Mouse (Mus musculus) embryonic stem cell, embryonic (primary cell): ENCODE data around the gene Dock6.

Experiments
- CTCF ChIA-PET, 4 experiments: fragments of 300-600 bp in 2 of 4; fragments of 350-600 bp in 2 of 4; sonication (Branson Sonifier 250); formaldehyde crosslinking; loops; one replicate each; lab custom pipeline; 2022; ENCODE audit warnings: inconsistent platforms in 2 of 4; lab: Charles Lee
- POLR2A ChIA-PET, 4 experiments: fragments of 300-600 bp in 2 of 4; fragments of 350-600 bp in 2 of 4; sonication (Branson Sonifier 250); formaldehyde crosslinking; loops; one replicate each; lab custom pipeline; 2022; ENCODE audit warnings: antibody characterized with exemption in 4 of 4, inconsistent platforms in 1 of 4; lab: Charles Lee

The Dock6 gene

DNA sequence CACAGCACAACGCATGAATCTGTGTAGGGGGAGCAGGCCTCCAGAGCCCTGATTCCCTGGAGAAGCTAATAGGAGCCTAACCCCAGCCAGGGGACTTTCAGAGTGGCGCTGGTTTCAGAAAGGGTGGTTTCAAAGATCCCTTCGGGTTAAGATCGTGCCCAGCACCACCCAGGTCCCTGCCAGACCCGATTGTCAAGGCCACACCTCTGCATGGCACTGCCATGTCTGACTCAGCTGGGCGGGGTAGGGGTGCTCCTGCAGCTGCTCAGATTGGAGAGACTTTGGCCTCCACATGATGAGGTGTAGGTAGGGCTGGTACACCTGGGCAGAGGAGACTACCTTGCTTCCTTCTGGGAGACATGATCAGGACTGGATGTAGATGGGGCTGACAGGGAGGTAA is 2.5 kb upstream of the Dock6 start:
- ChIA-PET POLR2A (interaction anchor here in 2 of 4 experiments (1.0 to 1.9 kb wide), 4 partner anchors 8 to 40 kb away, joined by 3 to 6 read pairs (median 5); partner anchors contain the start of gene Angptl8 (in 1 of the 2)), CTCF (no interaction called here)

DNA sequence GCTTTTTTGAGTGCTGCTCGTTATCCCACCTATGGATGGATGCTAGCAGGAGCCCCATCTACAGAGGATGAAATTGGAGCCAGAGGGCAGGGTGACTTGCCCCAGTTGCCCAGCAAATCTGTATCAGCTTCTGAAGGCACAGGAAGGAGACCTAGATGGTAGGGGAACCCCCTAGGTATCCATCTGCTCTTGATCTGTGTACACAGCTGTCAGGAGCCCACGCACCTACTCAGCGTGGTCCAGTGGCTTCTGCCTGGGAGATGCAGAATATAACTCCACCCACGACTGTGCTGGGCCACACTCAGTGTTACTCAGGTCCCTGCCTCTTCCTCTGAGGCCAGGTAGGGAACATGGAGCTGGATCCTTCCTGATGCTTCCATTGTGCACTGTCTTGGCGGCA is 1.5 kb upstream of the Dock6 start:
- ChIA-PET CTCF (interaction anchor here in 2 of 4 experiments (1.1 to 1.2 kb wide), 2 partner anchors 18 to 289 kb away, joined by 3 to 4 read pairs; partner anchors contain the start of gene Angptl8 (in 1 of the 2)), POLR2A (interaction anchor here in 3 of 4 experiments (0.7 to 2.6 kb wide), 12 partner anchors 9 to 308 kb away, joined by 3 to 7 read pairs (median 3); partner anchors contain the start of genes Ccdc159 (in 2 of the 3), Tmem205 (in 2 of the 3), Angptl8 (in 1 of the 3) and Carm1 (in 1 of the 3))

DNA sequence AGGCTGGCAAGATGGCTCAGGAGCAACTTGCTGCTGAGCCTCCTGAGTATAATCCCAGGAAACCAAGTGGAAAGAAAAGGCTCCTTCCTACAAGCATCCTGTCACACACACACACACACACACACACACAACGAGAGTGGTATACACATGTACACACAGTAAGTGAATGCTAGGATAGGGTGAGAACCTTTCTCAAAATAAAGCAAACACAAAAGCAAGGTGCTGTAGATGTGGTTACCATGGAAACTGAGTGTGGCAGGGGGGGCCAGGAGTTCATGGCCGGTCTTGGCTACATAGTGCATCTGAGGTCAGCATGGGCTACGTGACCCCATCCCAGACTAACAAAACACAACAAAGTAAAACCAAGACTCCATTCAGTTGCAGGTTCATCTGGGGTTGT is 1.4 kb downstream of the Dock6 start:
- ChIA-PET POLR2A (no interaction called here), CTCF (no interaction called here)

DNA sequence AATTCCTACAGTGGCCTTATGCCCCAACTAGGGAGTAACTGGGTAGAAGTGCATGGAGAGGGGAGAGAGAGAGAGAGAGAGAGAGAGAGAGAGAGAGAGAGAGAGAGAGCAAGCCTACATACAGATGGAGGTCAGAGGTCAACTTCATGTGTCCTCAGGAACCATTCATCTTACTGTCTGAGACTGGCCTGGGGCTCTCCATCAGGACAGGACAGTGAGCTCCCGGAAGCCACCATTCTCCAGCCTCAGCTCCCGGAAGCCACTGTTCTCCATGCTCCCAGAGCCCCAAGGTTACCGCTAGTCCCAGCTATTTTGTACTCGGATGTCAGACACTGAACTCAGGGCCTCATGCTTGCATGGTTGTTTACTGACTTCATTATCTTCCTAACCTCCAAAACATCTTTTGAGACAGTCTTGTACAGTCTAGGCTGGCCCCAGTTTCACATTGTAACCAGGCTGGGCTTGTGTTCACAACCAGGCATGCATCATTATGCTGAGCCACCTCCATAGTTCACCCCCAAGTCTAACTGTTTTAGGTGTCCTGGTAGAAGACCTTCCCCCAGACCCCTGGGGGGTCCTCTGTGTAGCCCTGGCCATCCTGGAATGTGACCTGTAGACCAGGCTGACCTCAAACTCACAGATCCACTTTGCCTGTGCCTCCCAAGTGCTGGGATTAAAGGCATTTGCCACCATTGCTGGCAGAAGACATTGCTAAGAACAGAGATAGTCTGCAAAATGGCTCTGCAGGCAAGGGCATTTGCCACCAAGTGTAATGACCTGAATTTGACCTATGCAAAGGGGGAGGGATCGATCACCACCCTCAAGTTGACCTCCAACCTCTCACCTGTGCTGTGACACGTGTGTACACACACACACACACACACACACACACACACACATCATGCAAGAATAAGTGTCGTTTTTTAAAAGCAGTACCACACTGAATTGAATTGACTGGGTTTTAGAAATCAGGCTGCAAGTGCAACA is 2.5 kb downstream of the Dock6 start:
- POLR2A ChIA-PET = interaction anchor here (0.6 to 3.6 kb wide), 23 partner anchors 11 to 551 kb away, joined by 3 to 31 read pairs (median 4); partner anchors contain the start of genes Angptl8 (in 1 of the 4), Kank2 (in 1 of the 4), Ldlr (in 1 of the 4) and Spc24 (in 1 of the 4)
- CTCF ChIA-PET = interaction anchor here in 2 of 4 experiments (0.7 kb wide), 3 partner anchors 90 to 409 kb away, joined by 4 to 6 read pairs (median 4); partner anchors contain the start of gene Spc24 (in 1 of the 2)

DNA sequence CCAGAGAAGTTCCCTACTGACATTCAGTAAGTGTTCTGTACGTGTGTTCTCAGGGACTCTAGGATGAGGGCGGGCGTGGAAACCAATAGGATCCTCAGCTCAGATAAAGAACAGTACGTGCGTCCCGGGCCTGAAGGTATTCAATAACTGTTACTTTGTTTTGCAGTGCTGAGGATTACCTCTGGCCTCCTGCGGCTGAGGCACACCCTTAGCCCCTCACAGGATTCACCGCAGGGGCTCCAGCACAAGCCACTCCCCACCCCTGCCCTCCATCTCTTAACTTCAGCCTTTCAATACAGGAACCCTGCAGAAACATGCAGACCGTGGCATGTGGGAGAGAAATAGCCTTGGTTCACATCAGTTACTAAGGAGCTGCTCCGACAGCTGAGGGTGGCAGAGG is 4.5 kb downstream of the Dock6 start:
- ChIA-PET POLR2A (interaction anchor here (0.7 to 3.6 kb wide), 32 partner anchors 8 to 299 kb away, joined by 3 to 31 read pairs (median 4); partner anchors contain the start of genes Ldlr (in 3 of the 4), Angptl8 (in 2 of the 4), Ccdc159 (in 1 of the 4) and Kank2 (in 1 of the 4)), CTCF (interaction anchor here in 3 of 4 experiments (0.6 to 1.6 kb wide), 9 partner anchors 9 to 486 kb away, joined by 3 to 7 read pairs (median 4); partner anchors contain the start of gene Rab3d (in 1 of the 3))

DNA sequence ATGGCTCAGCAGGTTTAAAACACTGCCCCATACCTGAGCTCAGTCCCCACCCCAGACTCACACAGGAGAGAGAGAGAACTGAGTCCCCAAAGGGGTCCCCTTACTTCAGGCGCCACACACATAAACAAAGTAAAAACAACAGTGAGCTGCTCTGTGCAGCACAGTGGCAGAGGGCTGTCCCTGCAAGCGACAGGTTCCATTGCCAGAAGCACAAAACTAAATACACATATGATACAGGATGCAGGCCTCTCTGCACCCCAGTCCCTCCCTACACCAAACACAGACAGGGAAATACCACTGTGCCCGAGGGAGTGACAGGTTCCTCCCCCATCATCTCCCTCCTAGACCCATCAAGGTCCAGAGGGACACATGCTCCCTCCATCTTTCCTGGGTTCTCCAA is 5.0 kb downstream of the Dock6 start:
- ChIA-PET CTCF (interaction anchor here in 3 of 4 experiments (0.6 to 1.6 kb wide), 7 partner anchors 9 to 485 kb away, joined by 3 to 7 read pairs (median 4); partner anchors contain the start of gene Rab3d (in 1 of the 3)), POLR2A (interaction anchor here (0.7 to 3.6 kb wide), 22 partner anchors 8 to 242 kb away, joined by 3 to 31 read pairs (median 4); partner anchors contain the start of genes Angptl8 (in 2 of the 4), Ccdc159 (in 1 of the 4), Kank2 (in 1 of the 4) and Ldlr (in 1 of the 4))

DNA sequence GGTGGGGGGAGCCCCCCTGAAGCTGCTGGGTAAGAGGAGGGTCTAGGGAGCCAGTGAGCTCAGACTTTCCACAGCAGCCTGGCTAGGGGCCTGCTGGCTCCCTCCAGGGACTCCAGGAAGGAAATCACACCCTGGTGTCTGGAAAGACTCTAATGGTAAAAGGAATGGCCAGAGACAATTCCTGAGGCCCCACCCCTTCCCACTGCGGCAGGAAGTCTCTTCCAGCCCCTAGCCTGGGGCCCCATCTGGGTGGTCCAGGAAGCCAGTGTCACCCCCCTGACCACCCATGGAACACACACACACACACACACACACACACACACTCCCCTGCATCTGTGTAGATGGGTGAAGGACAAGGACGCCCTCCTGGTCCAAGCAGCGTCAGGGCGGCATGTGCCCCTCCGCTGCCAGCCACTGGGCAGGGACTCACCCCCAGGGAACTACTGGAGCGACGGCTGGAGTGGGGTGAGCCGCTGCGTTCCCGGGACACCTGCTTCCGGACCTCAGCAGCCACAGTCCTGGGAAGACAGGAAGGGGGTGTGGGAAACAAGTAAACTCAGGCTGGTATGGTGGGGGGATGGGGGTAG is 5.6 kb downstream of the Dock6 start:
- ChIA-PET CTCF (interaction anchor here in 2 of 4 experiments (0.7 to 1.6 kb wide), 3 partner anchors 24 to 291 kb away, joined by 3 to 5 read pairs (median 4); no protein-coding TSS in a partner anchor), POLR2A (interaction anchor here in 3 of 4 experiments (0.5 to 3.6 kb wide), 12 partner anchors 14 to 208 kb away, joined by 3 to 21 read pairs (median 4); partner anchors contain the start of genes Ldlr (in 2 of the 3), Ccdc159 (in 1 of the 3) and Tmem205 (in 1 of the 3))

DNA sequence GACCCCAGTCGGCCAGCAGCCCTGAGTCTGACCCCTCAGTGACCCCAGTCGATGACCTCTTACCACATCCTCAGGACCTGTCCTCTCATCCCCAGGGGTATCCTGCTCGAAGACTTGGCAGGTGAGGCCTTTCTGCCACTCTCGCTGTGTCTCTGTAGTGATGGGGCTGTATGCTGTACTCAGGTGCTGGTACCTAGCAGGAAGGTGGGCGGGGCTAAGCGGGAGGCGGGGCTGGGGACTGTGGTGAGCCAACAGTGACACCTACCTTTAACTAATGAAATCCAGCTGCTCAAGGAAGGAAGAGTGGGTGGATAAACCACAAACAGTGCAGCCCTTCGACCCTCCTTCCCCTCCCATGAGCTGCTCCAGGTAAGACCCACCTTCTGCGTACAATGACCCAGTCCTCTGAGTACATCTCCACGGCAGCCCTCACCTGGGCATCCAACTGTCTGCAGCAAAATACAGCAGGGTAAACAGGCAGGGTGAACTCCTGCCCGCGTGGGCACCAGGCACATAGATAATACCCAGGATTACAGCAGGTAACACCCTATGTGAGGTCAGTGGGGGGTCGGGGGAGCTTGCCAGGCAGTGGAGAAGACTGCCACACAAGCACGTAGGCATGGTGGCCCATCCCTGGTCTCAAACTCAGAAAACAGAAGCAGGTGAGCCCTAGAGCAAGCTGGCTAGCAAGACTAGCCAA is 6.9 kb downstream of the Dock6 start:
- ChIA-PET CTCF (interaction anchor here (0.6 to 1.6 kb wide), 6 partner anchors 10 to 457 kb away, joined by 3 to 12 read pairs (median 4); no protein-coding TSS in a partner anchor), POLR2A (interaction anchor here (0.7 to 2.2 kb wide), 8 partner anchors 13 to 122 kb away, joined by 3 to 4 read pairs (median 4); partner anchors contain the start of gene Ldlr (in 1 of the 4))

DNA sequence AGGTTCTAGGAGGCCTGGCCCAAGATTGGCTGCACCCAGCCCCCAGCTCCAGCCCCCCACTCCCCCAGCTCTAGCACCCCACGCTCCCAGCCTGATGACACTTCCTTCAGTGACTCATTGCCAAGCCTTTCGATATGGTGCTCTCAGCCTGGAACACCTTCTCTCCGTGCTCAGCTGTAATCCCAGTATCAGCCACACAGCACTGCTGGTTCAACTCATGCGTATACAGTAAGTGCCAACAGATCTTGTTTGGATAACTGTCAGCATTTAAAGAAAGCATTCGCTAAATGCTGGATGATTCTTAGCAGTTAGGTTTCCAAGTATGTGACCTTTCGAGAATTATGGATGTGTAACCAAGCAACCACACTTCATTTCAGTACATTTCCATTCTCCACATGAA is 9.3 kb downstream of the Dock6 start:
- ChIA-PET POLR2A (interaction anchor here in 3 of 4 experiments (0.5 to 1.2 kb wide), 4 partner anchors 10 to 108 kb away, joined by 3 read pairs; no protein-coding TSS in a partner anchor), CTCF (interaction anchor here in 1 of 4 experiments (0.6 kb wide), 1 partner anchor 98 kb away, joined by 3 read pairs; no protein-coding TSS in a partner anchor)

GRCm38 (mm10) chr9:21842391-21842790 is 10.0 kb downstream of the Dock6 start:
- POLR2A ChIA-PET = interaction anchor here in 3 of 4 experiments (0.8 to 1.2 kb wide), 7 partner anchors 9 to 226 kb away, joined by 3 to 4 read pairs (median 3); partner anchors contain the start of genes Dock6 (in 1 of the 3) and Smarca4 (in 1 of the 3)

DNA sequence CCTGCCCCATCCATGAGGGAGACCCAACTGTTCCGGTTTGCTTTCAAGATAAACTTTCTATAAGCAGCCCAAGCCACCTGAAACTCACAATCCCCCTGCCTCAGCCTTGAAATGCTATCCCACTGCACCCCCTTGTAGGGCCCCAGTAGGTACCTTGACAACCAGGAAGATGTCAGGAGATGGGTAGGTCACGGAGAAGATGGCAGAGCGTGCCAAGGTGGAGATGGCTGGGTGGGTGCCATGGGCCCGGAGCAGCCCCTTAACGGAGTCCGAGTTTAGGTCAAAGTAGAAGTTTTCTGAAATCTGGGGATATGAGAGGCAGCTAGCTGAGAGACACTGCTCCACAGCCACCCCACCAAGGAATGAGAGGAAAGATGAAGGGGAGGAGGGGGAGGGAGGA is 11.1 kb downstream of the Dock6 start:
- POLR2A ChIA-PET = interaction anchor here in 3 of 4 experiments (0.6 to 0.9 kb wide), 6 partner anchors 11 to 674 kb away, joined by 3 to 4 read pairs (median 3); partner anchors contain the start of genes Dock6 (in 1 of the 3) and Smarca4 (in 1 of the 3)
- CTCF ChIA-PET = interaction anchor here in 1 of 4 experiments (0.6 kb wide), 1 partner anchor 240 kb away, joined by 4 read pairs; no protein-coding TSS in a partner anchor

More at GRCm38 (mm10) chr9:21842391-21842790, 10.0 kb downstream of the Dock6 start:
- CTCF ChIA-PET = interaction anchor here in 1 of 4 experiments (0.6 kb wide), 1 partner anchor 97 kb away, joined by 3 read pairs; no protein-coding TSS in a partner anchor

DNA sequence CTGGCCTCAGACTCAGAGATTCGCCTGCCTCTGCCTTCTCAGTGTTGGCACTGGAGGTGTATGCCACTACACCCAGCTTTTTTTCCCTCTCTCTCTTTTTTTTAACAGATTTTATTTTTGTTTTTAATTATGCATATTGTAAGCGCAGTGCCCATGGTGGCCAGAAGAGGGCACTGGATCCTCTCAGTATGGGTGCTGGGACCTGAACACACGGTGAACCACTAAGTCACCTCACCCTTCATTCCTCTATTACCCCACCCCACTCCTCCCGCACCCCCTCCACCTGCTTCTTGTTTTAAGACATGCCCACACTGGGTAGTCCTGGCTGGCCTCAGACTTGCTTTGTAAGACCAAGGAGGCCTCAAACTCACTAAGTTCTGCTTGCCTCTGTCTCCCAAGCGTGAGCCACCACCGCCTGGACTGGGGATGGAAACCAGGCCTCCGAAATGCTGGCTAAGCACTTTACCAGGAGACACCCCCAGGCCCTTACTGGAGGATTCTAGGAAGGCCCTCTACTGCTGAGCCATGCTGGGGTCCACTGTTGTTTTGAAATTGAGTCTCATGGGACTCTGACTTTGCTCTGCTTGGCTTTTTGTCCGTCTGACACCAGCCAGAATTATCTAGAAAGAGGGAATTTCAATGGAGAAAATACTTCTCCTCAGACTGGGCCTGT is 12.2 kb downstream of the Dock6 start:
- ChIA-PET POLR2A (interaction anchor here in 3 of 4 experiments (0.7 to 1.7 kb wide), 13 partner anchors 8 to 70 kb away, joined by 3 to 7 read pairs (median 3); partner anchors contain the start of gene Kank2 (in 1 of the 3)), CTCF (interaction anchor here in 3 of 4 experiments (0.6 to 1.2 kb wide), 8 partner anchors 26 to 239 kb away, joined by 3 to 5 read pairs (median 4); no protein-coding TSS in a partner anchor)

DNA sequence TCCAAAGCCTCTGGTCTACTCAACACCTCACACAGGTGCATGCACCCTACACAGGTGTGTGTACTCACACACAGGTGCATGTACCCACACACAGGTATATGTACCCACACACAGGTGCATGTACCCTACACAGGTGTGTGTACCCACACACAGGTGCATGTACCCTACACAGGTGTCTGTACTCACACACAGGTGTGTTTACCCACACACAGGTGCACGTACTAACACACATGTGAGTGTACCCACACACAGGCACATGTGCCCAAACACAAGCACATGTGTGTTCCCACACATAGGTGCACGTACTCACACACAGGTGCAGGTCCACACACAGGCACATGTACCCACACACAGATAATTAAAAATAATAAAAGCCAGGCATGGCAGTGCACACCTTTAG is 14.7 kb downstream of the Dock6 start:
- CTCF ChIA-PET = interaction anchor here in 1 of 4 experiments (1.2 kb wide), 1 partner anchor 574 kb away, joined by 9 read pairs; the partner anchor contains the start of gene 9530077C05Rik
- POLR2A ChIA-PET = no interaction called here

DNA sequence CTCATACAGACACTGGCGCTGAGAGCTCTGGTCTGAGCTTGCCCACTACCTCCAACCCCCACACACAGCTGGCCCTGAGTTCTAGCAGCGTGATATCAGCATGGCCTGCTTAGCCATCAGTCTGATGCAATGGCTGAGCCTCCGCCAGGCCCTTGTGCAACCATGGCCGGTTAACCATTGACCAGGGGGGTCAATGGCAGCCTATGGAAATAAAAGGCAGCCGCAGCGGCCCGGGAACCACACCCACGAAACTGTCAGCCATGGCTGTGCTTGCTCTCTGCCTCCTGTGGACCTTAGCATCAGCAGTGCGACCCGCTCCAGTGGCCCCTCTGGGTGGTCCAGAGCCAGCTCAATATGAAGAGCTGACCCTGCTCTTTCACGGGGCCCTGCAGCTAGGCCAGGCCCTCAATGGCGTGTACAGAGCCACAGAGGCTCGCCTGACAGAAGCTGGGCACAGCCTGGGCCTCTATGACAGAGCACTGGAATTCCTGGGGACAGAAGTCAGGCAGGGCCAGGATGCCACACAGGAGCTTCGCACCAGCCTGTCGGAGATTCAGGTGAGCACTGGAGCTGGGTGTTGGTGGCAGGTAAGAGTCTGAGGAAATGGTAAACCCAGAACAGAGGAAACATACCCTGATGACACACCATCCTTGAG is 17.1 kb downstream of the Dock6 start, which contains the start of gene Angptl8:
Gene Angptl8, plus strand, starts transcription at position 253 of the 655 bp plus-strand sequence.
- CTCF ChIA-PET = interaction anchor here in 3 of 4 experiments (0.7 to 2.1 kb wide), 6 partner anchors 9 to 144 kb away, joined by 3 to 8 read pairs (median 4); no protein-coding TSS in a partner anchor
- POLR2A ChIA-PET = interaction anchor here in 3 of 4 experiments (0.6 to 5.0 kb wide), 28 partner anchors 9 to 591 kb away, joined by 3 to 41 read pairs (median 4); partner anchors contain the start of genes Ldlr (in 2 of the 3), Kank2 (in 1 of the 3) and Spc24 (in 1 of the 3)
